ENCODE assay signal across 16 mouse cellular contexts in genomic region chr14:38547257-38547656, GRCm38 (mm10).
"Had no signal": no experiment of that assay in that cellular context is flagged by ENCODE, and none has a peak within 500 bp of the region (broad histone marks: within the 10 kb centered on the region; RNA-seq: fewer than 3 reads in every experiment).

No protein-coding gene starts in this region.

- H3K27ac ChIP-seq: layer of hippocampus, adult 2 months; limb, embryonic 13.5 days; liver, embryonic 14.5 days; neural tube, embryonic 13.5 days; stomach, embryonic 15.5 days had no signal

- H3K4me2 ChIP-seq: limb, embryonic 13.5 days; midbrain, embryonic 11.5 days; neural tube, embryonic 13.5 days; stomach, embryonic 15.5 days had no signal

- DNase-seq: kidney, adult 8-10 months; kidney, postnatal 4 days; left cerebral cortex, postnatal 4 days; lung, adult 18-20 months; lung, postnatal 36 days; right cerebral cortex, postnatal 4 days; thymus, adult 2 months; thymus, postnatal 25 days had no signal

- H3K4me3 ChIP-seq: layer of hippocampus, adult 2 months; limb, embryonic 13.5 days; neural tube, embryonic 13.5 days; stomach, embryonic 15.5 days had no signal

- ATAC-seq: intestine, postnatal 0 days; lung, postnatal 0 days had no signal

- H3K36me3 ChIP-seq: limb, embryonic 13.5 days; neural tube, embryonic 13.5 days; stomach, embryonic 15.5 days had no signal

- H3K9me3 ChIP-seq: limb, embryonic 13.5 days; neural tube, embryonic 13.5 days; stomach, embryonic 15.5 days had no signal

- H3K9ac ChIP-seq: limb, embryonic 13.5 days; liver, embryonic 14.5 days; neural tube, embryonic 13.5 days; stomach, embryonic 15.5 days had no signal

- H3K4me1 ChIP-seq: limb, embryonic 13.5 days; neural tube, embryonic 13.5 days; stomach, embryonic 15.5 days had no signal

- H3K27me3 ChIP-seq: limb, embryonic 13.5 days; neural tube, embryonic 13.5 days; stomach, embryonic 15.5 days had no signal
